Mouse (Mus musculus) stomach, embryonic 14.5 days (tissue): ENCODE data around the gene Cbl. TPM values are rescaled to one million over a fixed set of nuclear protein-coding genes. Genes with fewer than 3 reads are reported as not detected.

ENCODE experiments used
- ATAC-seq: fragments of 200-750 bp; cut with Nextera tagmentation; 2 replicates; pipeline ENCODE4 v1.8.0; 2017; ENCODE audit warnings: low read depth, moderate TSS enrichment; ENCODE audit not compliant: insufficient number of reproducible peaks, insufficient read depth, low FRiP score
- H3K27ac ChIP-seq: fragments of 300-500 bp; sonication (generic); 2 replicates; pipeline ENCODE4 v1.5.1; 2014; ENCODE audit warnings: mild to moderate bottlenecking, low read length, moderate library complexity, mixed read lengths
- H3K27me3 ChIP-seq: fragments of 300-500 bp; sonication (generic); 2 replicates; pipeline ENCODE4 v1.6.1; 2014; ENCODE audit warnings: low read length, control low read depth, mixed read lengths; ENCODE audit not compliant: control insufficient read depth, insufficient read depth
- H3K36me3 ChIP-seq: fragments of 300-500 bp; sonication (generic); 2 replicates; pipeline ENCODE4 v1.6.1; 2014; ENCODE audit warnings: mild to moderate bottlenecking, control low read depth, low read length, moderate library complexity, mixed read lengths; ENCODE audit not compliant: control insufficient read depth, insufficient read depth
- H3K4me1 ChIP-seq: fragments of 300-500 bp; sonication (generic); 2 replicates; pipeline ENCODE4 v1.6.1; 2014; ENCODE audit warnings: low read length, control low read depth, mixed read lengths; ENCODE audit not compliant: control insufficient read depth, insufficient read depth
- H3K4me2 ChIP-seq: fragments of 300-500 bp; sonication (generic); replicated peaks from 2 replicates; pipeline ENCODE4 v1.6.1; 2014; ENCODE audit warnings: low read depth, low read length, control low read depth
- H3K4me3 ChIP-seq: fragments of 300-500 bp; sonication (generic); 2 replicates; pipeline ENCODE4 v1.5.1; 2014; ENCODE audit warnings: low read depth, low read length, control low read depth
- H3K9ac ChIP-seq: fragments of 300-500 bp; sonication (generic); replicated peaks from 2 replicates; pipeline ENCODE4 v1.6.1; 2014; ENCODE audit warnings: low read depth, mild to moderate bottlenecking, control low read depth, low read length, moderate library complexity, mixed read lengths
- H3K9me3 ChIP-seq: fragments of 300-500 bp; sonication (generic); 2 replicates; pipeline ENCODE4 v1.6.1; 2016; ENCODE audit warnings: low read depth, low read length, control low read depth; ENCODE audit not compliant: control insufficient read depth
- WGBS: fragments of 180-500 bp; shearing (Covaris S2); extraction: QIAGEN DNeasy Blood & Tissue Kit; methylation state at CpG from one replicate; pipeline ENCODE4 v1.1.7; 2014; 5-methylcytosine and 5-hydroxymethylcytosine counted together
- polyA plus RNA-seq: library from polyadenylated mRNA; unstranded; fragments of >200 nt; fragmentation: Nextera tagmentation; extraction: Ambion mirVana; gene quantifications from 2 replicates; pipeline ENCODE4 v1.2.1, GENCODE M21; 2014

Gene Cbl
- polyA plus RNA-seq, 1 experiment from 2014 or later, result 19.9 TPM

- Histone ChIP-seq H3K36me3 (no peaks in the 10 kb centered on the region), H3K9me3 (no peaks in the 10 kb centered on the region), H3K4me3 (no peak overlapping the region), H3K4me1 (0 out of 2 replicates have a peak, but pooled peaks cover 3% of the 10 kb centered on the region), H3K9ac (no peak overlapping the region), H3K4me2 (no peak overlapping the region), H3K27ac (no peak overlapping the region), H3K27me3 (no peaks in the 10 kb centered on the region)
- no peak for ATAC-seq
- WGBS, result 86% methylated on average over 4 of the region's 4 CpGs
Observed at GRCm38 (mm10) chr9:44209416-44209815, 24.4 kb downstream of the Cbl start.

DNA sequence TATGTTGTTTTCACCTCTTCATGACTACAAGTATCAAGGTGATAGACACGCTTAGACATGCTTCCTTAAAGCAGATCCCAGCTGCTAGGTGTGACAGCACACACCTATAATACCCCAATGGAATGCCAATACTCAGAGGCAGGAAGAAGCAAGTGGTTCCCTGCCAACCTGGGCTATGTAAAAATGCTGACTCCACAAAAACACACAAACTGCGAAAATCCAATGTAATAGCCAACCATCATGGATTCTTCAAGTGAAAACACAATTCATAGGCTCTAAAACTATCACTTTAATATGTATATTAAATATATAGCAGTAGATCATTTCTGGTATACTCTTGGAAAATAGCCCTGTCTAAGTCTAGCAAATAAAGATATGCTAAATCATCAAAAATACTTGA, 26.0 kb downstream of the Cbl start:
- Histone ChIP-seq H3K4me2 (no peak overlapping the region), H3K27ac (no peak overlapping the region), H3K4me1 (0 out of 2 replicates have a peak, but pooled peaks cover 3% of the 10 kb centered on the region), H3K9ac (no peak overlapping the region), H3K9me3 (no peaks in the 10 kb centered on the region), H3K27me3 (no peaks in the 10 kb centered on the region), H3K36me3 (no peaks in the 10 kb centered on the region), H3K4me3 (no peak overlapping the region)
- no peak for ATAC-seq
- 91% methylated on average over 2 of the region's 2 CpGs for WGBS

GRCm38 (mm10) chr9:44200458-44200857, 33.4 kb downstream of the Cbl start:
- no peaks in the 10 kb centered on the region for H3K27me3 ChIP-seq
- H3K9me3 ChIP-seq, result no peaks in the 10 kb centered on the region
- ATAC-seq, result no peak
- no peak overlapping the region for H3K27ac ChIP-seq
- WGBS, result 79% methylated on average over 3 of the region's 3 CpGs
- peaks cover 17% of the 10 kb centered on the region for H3K36me3 ChIP-seq
- H3K9ac ChIP-seq, result no peak overlapping the region
- no peaks in the 10 kb centered on the region for H3K4me1 ChIP-seq
- no peak overlapping the region for H3K4me3 ChIP-seq
- H3K4me2 ChIP-seq, result no peak overlapping the region

DNA sequence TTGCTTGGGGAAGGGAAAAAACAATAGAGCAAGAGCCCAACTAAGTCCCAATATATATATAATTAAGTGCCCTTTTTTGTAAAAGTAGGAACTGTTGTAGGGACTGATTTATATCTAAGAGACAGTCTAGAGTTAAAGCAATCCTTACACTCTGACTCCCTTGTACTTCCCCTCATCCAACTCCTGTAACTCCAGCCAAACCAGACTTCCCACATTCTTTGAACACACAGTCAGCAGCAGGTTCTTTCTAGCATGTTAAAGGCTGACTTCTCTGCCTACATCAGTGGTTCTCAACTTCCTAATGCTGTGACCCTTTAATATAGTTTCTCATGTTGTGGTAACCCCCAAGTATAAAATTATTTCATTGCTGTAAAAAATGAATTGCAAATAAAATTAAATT, 34.3 kb downstream of the Cbl start:
- no peaks in the 10 kb centered on the region for H3K9me3 ChIP-seq
- H3K36me3 ChIP-seq, result peaks cover 17% of the 10 kb centered on the region
- ATAC-seq, result no peak
- no peaks in the 10 kb centered on the region for H3K27me3 ChIP-seq
- no peak overlapping the region for H3K9ac ChIP-seq
- H3K27ac ChIP-seq, result no peak overlapping the region
- H3K4me2 ChIP-seq, result no peak overlapping the region
- no peak overlapping the region for H3K4me3 ChIP-seq
- H3K4me1 ChIP-seq, result no peaks in the 10 kb centered on the region

DNA sequence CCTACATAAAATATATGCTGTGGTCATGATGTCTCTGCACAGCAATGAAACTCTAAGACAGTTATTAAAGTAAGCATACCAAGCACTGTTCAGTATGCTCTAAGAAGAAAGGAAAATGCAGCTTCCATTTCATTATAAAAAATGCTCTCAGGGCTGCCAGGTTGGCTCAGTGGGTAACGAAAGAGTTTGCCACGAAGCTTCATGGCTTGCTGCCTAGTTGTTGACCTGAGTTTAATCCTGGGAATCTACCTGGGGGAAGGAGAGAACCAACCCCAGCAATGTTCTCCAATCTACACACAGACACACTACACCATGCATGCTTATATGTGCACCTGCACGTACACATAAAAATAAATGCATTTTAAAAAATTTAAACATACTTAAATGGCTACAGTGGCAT, 34.7 kb downstream of the Cbl start:
- H3K9ac ChIP-seq, result no peak overlapping the region
- WGBS, result 73% methylated on average over 3 of the region's 3 CpGs
- H3K36me3 ChIP-seq, result peaks cover 17% of the 10 kb centered on the region
- no peaks in the 10 kb centered on the region for H3K4me1 ChIP-seq
- H3K4me2 ChIP-seq, result no peak overlapping the region
- no peak for ATAC-seq
- no peaks in the 10 kb centered on the region for H3K9me3 ChIP-seq
- H3K27me3 ChIP-seq, result no peaks in the 10 kb centered on the region
- H3K4me3 ChIP-seq, result no peak overlapping the region
- H3K27ac ChIP-seq, result no peak overlapping the region

- H3K9ac ChIP-seq, result no peak overlapping the region
- ATAC-seq, result no peak
- H3K4me1 ChIP-seq, result no peaks in the 10 kb centered on the region
- H3K9me3 ChIP-seq, result no peaks in the 10 kb centered on the region
- H3K4me2 ChIP-seq, result no peak overlapping the region
- H3K27ac ChIP-seq, result no peak overlapping the region
- no peaks in the 10 kb centered on the region for H3K27me3 ChIP-seq
- WGBS, result 92% methylated on average over 4 of the region's 4 CpGs
- no peak overlapping the region for H3K4me3 ChIP-seq
- peaks cover 17% of the 10 kb centered on the region for H3K36me3 ChIP-seq
Observed at GRCm38 (mm10) chr9:44196354-44196753, 37.5 kb downstream of the Cbl start.

DNA sequence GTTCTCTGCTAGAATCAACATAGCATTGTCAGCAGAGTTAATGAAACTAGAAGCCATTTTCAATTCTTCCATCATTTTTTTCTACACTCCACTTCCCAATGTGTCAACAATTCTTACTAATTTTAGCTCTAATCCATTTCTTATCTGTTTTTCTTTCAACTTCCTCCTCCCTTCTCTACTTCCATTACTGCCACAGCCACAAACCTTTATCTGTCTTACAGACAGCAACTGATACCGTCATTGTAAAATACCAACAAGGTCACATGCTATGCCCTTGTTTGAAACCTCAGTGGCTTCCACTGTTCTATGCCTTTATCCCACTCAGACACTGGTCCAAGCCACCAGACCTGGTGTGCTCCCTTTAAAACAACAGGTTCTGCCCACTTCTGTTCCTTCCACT, 39.8 kb downstream of the Cbl start:
- no peaks in the 10 kb centered on the region for H3K9me3 ChIP-seq
- no peak overlapping the region for H3K9ac ChIP-seq
- no peak overlapping the region for H3K27ac ChIP-seq
- no peaks in the 10 kb centered on the region for H3K27me3 ChIP-seq
- 53% methylated on average over 1 of the region's 1 CpGs for WGBS
- H3K4me1 ChIP-seq, result no peaks in the 10 kb centered on the region
- no peak for ATAC-seq
- H3K4me2 ChIP-seq, result no peak overlapping the region
- H3K36me3 ChIP-seq, result peaks cover 12% of the 10 kb centered on the region
- no peak overlapping the region for H3K4me3 ChIP-seq

DNA sequence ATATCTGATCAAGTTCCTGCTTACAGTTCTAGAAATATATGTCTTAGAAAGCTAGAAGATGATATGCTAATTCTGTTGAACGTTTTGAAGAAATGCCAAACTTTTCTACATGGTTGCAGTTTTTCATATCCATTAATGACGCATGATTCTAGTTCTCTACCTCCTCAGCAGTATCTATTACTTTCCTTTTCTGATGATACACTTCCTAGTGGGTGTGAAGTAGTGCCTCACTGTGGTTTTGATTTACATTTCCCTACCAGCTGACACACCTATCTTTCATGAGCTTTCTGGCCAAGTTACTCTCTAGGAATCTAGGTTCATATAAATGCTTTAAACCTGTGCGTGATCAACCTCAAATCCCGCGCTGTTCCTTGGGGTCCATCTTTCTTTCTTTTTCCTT, 41.1 kb downstream of the Cbl start:
- no peak for ATAC-seq
- Histone ChIP-seq H3K9me3 (no peaks in the 10 kb centered on the region), H3K4me1 (no peaks in the 10 kb centered on the region), H3K4me3 (no peak overlapping the region), H3K9ac (no peak overlapping the region), H3K27me3 (no peaks in the 10 kb centered on the region), H3K4me2 (no peak overlapping the region), H3K27ac (no peak overlapping the region), H3K36me3 (peaks cover 4% of the 10 kb centered on the region; the same call in 1 of the 2 replicates)
- 96% methylated on average over 5 of the region's 5 CpGs for WGBS

DNA sequence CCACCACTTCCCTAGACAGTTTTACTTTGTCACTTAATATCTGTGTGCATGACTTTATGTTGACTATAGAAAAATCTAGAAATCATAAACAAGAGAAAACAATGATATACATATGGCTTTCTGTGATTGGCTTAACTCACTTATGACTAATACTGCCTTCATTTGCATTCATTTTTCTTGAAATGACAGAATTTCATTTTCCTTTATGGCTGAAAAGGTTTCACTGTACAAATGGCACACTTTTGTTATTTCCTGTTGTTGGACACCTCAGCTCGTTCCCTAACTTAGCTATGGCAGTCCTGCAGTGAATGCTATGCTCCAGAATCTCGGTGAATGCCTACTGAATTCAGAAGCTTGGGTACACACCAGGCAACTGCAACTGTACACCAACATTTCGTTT, 41.5 kb downstream of the Cbl start:
- H3K27ac ChIP-seq, result no peak overlapping the region
- no peaks in the 10 kb centered on the region for H3K27me3 ChIP-seq
- no peak for ATAC-seq
- no peaks in the 10 kb centered on the region for H3K9me3 ChIP-seq
- no peaks in the 10 kb centered on the region for H3K4me1 ChIP-seq
- H3K9ac ChIP-seq, result no peak overlapping the region
- no peak overlapping the region for H3K4me3 ChIP-seq
- WGBS, result 91% methylated on average over 3 of the region's 3 CpGs
- H3K36me3 ChIP-seq, result no peaks in the 10 kb centered on the region; the same call in 1 of the 2 replicates
- H3K4me2 ChIP-seq, result no peak overlapping the region
